Mouse (Mus musculus) liver, embryonic 15.5 days (tissue): ENCODE results near the gene Coro1c. TPM values are rescaled to one million over a fixed set of nuclear protein-coding genes. Genes with fewer than 3 reads are reported as not detected.

ENCODE experiments used
- ATAC-seq: fragments of 200-750 bp; cut with Nextera tagmentation; 2 replicates; pipeline ENCODE4 v1.8.0; 2017; ENCODE audit warnings: moderate number of reproducible peaks, mild to moderate bottlenecking, moderate library complexity; ENCODE audit not compliant: insufficient read depth
- H3K27ac ChIP-seq: fragments of 300-500 bp; sonication (generic); replicated peaks from 2 replicates; pipeline ENCODE4 v1.5.1; 2015; ENCODE audit warnings: mild to moderate bottlenecking, inconsistent platforms
- H3K27me3 ChIP-seq: fragments of 300-500 bp; sonication (generic); 2 replicates; pipeline ENCODE4 v1.6.1; 2015; ENCODE audit warnings: mild to moderate bottlenecking, inconsistent platforms
- H3K36me3 ChIP-seq: fragments of 300-500 bp; sonication (generic); replicated peaks from 2 replicates; pipeline ENCODE4 v1.6.1; 2015; ENCODE audit warnings: moderate library complexity, mild to moderate bottlenecking, inconsistent platforms
- H3K4me1 ChIP-seq: fragments of 300-500 bp; sonication (generic); replicated peaks from 2 replicates; pipeline ENCODE4 v1.6.1; 2015; ENCODE audit warnings: inconsistent platforms
- H3K4me2 ChIP-seq: fragments of 300-500 bp; sonication (generic); 2 replicates; pipeline ENCODE4 v1.6.1; 2015; ENCODE audit warnings: moderate library complexity, mild to moderate bottlenecking, inconsistent platforms
- H3K4me3 ChIP-seq: fragments of 300-500 bp; sonication (generic); replicated peaks from 2 replicates; pipeline ENCODE4 v1.5.1; 2015; ENCODE audit warnings: mild to moderate bottlenecking, inconsistent platforms
- H3K9ac ChIP-seq: fragments of 300-500 bp; sonication (generic); 2 replicates; pipeline ENCODE4 v1.6.1; 2015; ENCODE audit warnings: moderate library complexity, mild to moderate bottlenecking, inconsistent platforms
- H3K9me3 ChIP-seq: fragments of 300-500 bp; sonication (generic); replicated peaks from 2 replicates; pipeline ENCODE4 v1.6.1; 2016; ENCODE audit warnings: inconsistent platforms
- WGBS: fragments of 180-500 bp; shearing (Covaris S2); methylation state at CpG from one replicate; pipeline ENCODE4 v1.1.7; 2015; ENCODE audit warnings: mixed read lengths; ENCODE audit not compliant: insufficient replicate concordance; 5-methylcytosine and 5-hydroxymethylcytosine counted together
- polyA plus RNA-seq: library from polyadenylated mRNA; unstranded; fragments of >200 nt; fragmentation: Nextera tagmentation; extraction: Ambion mirVana; gene quantifications from 2 replicates; pipeline ENCODE4 v1.2.1, GENCODE M21; 2015

Coro1c gene
- polyA plus RNA-seq, 1 experiment from 2014 or later: 38.6 TPM

DNA sequence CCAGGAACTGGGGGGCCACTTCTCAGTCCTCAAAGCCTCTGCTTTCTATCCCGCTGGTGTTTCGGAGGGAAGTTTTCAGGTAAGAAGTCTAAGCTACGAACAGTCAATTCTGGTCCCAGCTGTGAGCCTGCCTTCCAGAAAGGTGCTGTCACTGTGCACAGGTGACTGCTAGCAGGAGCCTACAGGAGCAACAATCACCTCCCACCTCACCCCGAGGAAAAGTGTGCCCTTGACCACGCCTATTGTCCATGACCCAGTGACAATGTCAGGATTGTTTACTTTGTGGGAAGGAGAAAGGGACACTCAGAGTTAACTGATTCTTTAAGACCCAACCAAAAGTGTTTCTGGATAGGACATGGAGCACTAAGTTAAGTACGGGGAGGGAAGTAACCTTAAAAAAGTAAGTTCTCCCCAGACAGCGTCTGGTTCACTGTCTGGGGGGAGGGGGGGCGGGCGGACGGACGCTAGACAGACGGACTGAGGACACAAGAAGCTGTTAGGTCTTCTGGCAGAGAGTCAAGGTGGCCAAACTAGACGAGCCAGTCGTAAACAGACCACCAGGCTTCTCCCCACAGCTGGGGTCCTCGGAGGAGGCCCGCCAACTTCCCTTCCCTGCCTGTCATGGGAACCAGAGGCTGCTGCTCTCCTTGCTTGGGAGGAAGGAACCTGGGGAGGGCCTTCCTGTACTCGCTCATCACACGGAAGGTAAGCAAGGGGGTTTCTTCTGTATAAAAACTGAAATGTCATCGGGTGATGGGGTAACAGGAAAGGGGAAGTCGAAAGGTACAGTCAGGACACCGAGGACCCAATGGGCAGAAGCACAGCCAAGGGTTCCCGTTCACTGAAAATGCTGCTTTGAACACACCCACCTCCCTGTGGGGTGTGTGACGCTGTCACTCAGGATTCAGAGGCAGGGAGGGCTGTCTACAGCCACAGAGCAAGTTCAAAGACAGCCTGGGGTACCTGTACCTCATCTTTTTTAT, 67.0 kb downstream of the Coro1c start:
- 50% methylated on average over 23 of the region's 23 CpGs for WGBS
- no peaks in the 10 kb centered on the region for H3K27me3 ChIP-seq
- no peak overlapping the region for H3K9ac ChIP-seq
- ATAC-seq: no peak
- no peak overlapping the region for H3K4me3 ChIP-seq
- no peak overlapping the region for H3K4me2 ChIP-seq
- H3K4me1 ChIP-seq: peaks cover 40% of the 10 kb centered on the region
- H3K36me3 ChIP-seq: peaks cover 46% of the 10 kb centered on the region
- peak overlapping the region; percentile 25; the same call in 1 of the 2 replicates for H3K27ac ChIP-seq
- no peaks in the 10 kb centered on the region for H3K9me3 ChIP-seq

DNA sequence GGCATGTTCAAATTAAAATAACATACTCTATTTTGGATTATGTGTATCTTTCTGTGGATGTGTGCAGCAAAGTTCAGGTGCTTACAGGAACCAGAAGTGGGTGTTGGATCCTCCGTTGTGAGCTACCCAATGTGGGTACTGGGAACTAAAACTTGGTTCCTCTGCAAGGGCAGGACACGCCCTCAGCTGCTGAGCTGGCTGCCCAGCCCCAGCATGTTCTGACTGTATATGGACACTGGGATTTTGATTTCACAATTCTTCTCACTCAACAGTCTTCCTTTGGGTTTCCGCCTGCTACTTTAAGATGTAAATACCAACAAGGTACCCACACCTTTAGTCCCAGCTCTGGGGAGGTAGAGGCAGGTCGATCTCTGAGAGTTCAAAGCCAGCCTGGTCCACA, 68.1 kb downstream of the Coro1c start:
- ATAC-seq: no peak
- WGBS: 63% methylated on average over 4 of the region's 4 CpGs
- H3K27ac ChIP-seq: no peak overlapping the region

DNA sequence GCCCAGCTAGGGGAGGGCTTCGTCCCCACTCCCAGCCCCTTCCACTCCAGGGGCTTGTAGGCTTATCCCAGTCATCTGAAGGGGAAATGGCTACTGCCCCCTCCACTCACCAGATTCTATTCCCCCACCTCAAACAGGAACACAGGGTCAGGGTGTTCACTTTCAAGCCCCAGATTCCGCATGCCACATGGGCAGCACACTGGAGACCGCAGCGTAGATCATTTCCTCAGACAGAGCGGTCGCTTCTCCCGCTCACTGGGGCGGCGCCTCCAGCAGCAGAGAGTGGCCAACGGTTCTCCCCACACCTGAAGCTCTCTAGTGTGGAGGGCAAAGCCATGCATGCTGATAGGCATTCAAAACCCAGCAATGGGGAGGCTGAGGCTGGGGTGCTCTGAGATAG, 71.6 kb downstream of the Coro1c start:
- Histone ChIP-seq H3K4me2 (no peak overlapping the region), H3K27me3 (no peaks in the 10 kb centered on the region), H3K9ac (no peak overlapping the region), H3K36me3 (0 out of 2 replicates have a peak, but pooled peaks cover 3% of the 10 kb centered on the region), H3K9me3 (no peaks in the 10 kb centered on the region), H3K4me3 (no peak overlapping the region), H3K27ac (no peak overlapping the region; the same call in 1 of the 2 replicates), H3K4me1 (peaks cover 12% of the 10 kb centered on the region)
- WGBS: 42% methylated on average over 10 of the region's 10 CpGs
- ATAC-seq: no peak

More for the DNA sequence above, 68.1 kb downstream of the Coro1c start:
- Histone ChIP-seq H3K4me1 (peaks cover 29% of the 10 kb centered on the region), H3K4me2 (no peak overlapping the region), H3K36me3 (peaks cover 35% of the 10 kb centered on the region), H3K9me3 (no peaks in the 10 kb centered on the region), H3K9ac (no peak overlapping the region), H3K4me3 (no peak overlapping the region), H3K27me3 (no peaks in the 10 kb centered on the region)

DNA sequence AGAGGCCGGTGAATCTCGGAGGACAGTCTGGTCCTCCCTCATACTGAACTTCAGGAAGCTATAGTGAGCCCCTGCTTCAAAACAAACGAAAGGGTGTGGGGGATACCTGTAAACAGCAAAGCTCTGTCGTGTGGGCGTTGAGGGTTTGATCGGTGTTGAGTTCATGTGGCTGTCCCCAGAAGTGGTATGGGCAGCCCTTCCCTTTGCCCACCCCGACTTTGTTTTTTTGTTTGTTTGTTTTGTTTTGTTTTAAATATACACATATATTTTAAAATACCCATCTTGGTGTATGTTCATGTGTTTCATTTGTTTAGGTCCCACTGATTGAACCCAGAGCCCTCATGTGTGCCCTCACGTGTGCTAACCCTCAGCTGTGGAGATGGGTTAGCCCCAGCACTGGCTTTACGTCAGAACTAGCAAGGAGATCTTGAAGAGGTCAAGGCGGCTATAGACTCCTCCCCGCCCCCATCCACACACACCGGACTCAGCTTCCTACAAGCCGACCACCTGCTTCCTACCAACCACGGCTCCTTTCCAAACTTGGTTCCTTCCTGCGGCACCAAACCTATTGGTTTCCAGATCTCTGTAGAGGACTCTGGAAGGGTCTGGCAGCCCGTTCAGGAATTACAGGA, 75.1 kb downstream of the Coro1c start:
- Histone ChIP-seq H3K36me3 (no peaks in the 10 kb centered on the region), H3K4me3 (no peak overlapping the region), H3K27ac (no peak overlapping the region), H3K4me2 (no peak overlapping the region), H3K4me1 (peaks cover 23% of the 10 kb centered on the region), H3K9ac (no peak overlapping the region), H3K27me3 (no peaks in the 10 kb centered on the region), H3K9me3 (no peaks in the 10 kb centered on the region)
- 40% methylated on average over 16 of the region's 16 CpGs for WGBS
- no peak for ATAC-seq

DNA sequence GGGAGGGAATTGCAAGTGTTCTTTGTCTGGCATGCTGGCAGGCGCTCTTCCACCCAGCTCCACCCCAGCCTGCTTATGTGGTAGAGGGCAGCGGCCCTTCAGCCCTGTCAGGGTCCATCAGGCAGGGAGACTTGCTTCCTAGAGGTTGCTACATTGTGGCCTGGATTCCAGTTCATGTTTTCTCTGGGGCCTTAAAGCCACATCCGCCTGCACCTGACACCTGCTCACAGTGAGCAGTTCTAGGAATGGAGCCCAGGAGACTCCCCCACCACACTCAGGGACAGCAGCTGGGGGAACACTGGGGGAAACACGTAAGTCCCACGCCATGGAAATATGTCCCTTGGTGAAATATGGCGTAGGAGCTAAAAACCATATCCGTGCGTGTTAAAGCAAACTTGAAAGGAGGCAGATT, 76.1 kb downstream of the Coro1c start, which contains the start of gene Selplg:
Gene Selplg, minus strand, starts transcription at position 155 of the 412 bp plus-strand sequence.
- H3K4me2 ChIP-seq: no peak within 1 kb of the TSS
- no peak within 1 kb of the TSS for H3K4me3 ChIP-seq
- ATAC-seq: no peak
- H3K27ac ChIP-seq: no peak within 1 kb of the TSS
- no peaks in the 10 kb centered on the region for H3K36me3 ChIP-seq
- H3K4me1 ChIP-seq: peaks cover 27% of the 10 kb centered on the region
- no peak within 1 kb of the TSS for H3K9ac ChIP-seq
- no peaks in the 10 kb centered on the region for H3K9me3 ChIP-seq
- 54% methylated on average over 8 of the region's 8 CpGs for WGBS
- no peaks in the 10 kb centered on the region for H3K27me3 ChIP-seq

DNA sequence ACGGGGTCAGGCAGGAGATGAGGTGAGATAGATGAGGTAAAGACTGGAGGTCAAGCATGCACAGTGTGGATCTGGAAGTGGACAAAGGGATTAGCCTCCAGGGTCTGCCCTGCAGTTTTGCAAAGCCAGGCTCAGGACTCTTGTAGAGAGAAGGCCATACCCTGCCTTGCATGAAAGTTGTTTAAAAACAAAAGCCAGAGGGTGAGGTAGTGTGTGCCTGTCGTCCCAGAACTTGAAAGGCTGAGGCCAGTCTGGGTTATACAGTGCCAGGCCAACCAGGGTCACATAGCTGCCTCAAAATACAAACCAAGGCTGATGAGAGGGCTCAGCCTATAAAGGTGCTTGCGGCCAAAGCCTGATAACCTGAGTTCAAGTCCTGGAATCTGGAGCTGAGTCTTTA, 76.8 kb downstream of the Coro1c start:
- Histone ChIP-seq H3K9me3 (no peaks in the 10 kb centered on the region), H3K27me3 (no peaks in the 10 kb centered on the region), H3K4me2 (no peak overlapping the region), H3K36me3 (no peaks in the 10 kb centered on the region), H3K4me3 (no peak overlapping the region), H3K4me1 (peaks cover 27% of the 10 kb centered on the region), H3K9ac (no peak overlapping the region), H3K27ac (no peak overlapping the region)
- 54% methylated on average over 3 of the region's 3 CpGs for WGBS
- ATAC-seq: no peak

DNA sequence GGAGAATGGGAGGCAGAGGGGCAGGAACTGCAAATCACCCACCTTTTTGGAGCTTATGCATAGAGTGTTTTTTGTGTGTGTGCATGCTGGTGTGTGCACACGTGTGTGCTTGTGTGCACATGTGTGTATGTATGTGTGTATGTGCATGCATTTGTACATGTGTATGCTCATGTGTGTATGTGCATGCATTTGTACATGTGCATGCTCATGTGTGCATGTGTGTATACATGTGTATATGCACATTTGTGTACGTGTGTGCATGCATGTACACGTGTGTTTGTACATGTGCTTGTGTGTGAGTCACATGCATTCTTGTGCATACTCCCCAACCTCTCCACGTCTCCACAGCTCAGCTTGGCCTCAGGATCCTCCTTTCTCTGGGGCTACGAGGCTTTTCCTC, 77.8 kb downstream of the Coro1c start:
- Histone ChIP-seq H3K9ac (no peak overlapping the region), H3K4me1 (peaks cover 27% of the 10 kb centered on the region), H3K36me3 (no peaks in the 10 kb centered on the region), H3K27me3 (no peaks in the 10 kb centered on the region), H3K9me3 (no peaks in the 10 kb centered on the region), H3K4me2 (no peak overlapping the region), H3K4me3 (no peak overlapping the region), H3K27ac (no peak overlapping the region; the same call in 1 of the 2 replicates)
- WGBS: 59% methylated on average over 5 of the region's 5 CpGs
- no peak for ATAC-seq

DNA sequence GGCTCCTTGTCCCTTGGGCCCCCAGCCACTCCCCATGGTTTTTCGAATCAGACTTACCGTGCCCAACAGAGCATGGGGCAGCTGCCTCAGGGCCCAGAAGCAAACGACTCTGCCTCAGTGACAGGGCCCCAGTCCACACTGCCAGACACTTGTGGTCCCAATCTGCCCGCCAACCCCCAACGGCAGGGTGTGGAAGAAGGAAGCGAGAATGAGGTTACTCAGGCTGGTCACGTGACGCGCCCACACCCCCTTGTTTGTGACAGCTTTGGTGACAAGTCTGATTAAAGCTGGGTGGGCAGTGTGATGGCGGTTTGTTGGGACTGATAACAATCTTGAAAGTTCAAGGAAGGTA, 78.3 kb downstream of the Coro1c start:
- peak overlapping the region; percentile 43 for H3K4me3 ChIP-seq
- peak overlapping the region; percentile 59 for H3K4me2 ChIP-seq
- H3K4me1 ChIP-seq: peaks cover 32% of the 10 kb centered on the region
- H3K36me3 ChIP-seq: no peaks in the 10 kb centered on the region
- peak overlapping the region; percentile 66 for H3K27ac ChIP-seq
- H3K27me3 ChIP-seq: no peaks in the 10 kb centered on the region
- no peaks in the 10 kb centered on the region for H3K9me3 ChIP-seq
- WGBS: 7% methylated on average over 10 of the region's 10 CpGs
- no peak overlapping the region for H3K9ac ChIP-seq
- peak; percentile 50 for ATAC-seq

DNA sequence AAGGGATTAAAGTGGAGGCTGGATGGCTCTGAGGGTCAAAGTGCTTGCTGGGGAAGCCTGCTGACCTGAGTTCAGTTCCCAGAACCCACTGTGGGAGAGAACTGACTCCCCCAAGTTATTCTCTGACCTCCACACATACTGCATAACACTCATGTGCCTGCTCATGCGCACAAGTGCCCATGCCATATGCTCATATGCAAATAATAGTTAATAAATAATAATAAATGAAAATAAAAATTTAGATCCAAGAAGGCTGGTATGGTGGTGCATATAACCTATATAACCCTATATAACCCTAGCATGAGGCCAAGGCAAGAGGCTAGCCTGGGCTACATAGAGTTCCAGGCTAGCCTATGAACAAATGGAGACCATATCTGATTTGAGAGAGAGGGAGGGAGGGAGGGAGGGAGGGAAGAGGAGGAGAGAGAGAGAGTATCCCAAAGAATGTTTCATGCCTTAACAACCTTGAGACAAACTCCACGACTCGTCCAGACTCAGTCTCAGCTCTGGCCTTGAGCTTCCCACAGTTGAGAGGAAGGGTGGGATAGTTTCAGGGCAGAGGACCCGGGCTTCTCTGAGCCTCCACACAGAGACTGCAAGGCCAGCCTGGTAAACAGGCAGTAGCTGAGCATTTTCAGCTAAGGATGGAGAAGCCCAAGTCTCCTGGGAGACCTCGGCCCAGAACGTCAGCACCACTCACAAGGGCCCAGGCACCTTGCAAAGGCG, 78.8 kb downstream of the Coro1c start:
- peak overlapping the region; percentile 66 for H3K27ac ChIP-seq
- H3K4me1 ChIP-seq: peaks cover 36% of the 10 kb centered on the region
- peak overlapping the region; percentile 43 for H3K4me3 ChIP-seq
- H3K27me3 ChIP-seq: no peaks in the 10 kb centered on the region
- WGBS: 24% methylated on average over 7 of the region's 7 CpGs
- H3K9ac ChIP-seq: no peak overlapping the region
- no peaks in the 10 kb centered on the region for H3K9me3 ChIP-seq
- peak overlapping the region; percentile 59 for H3K4me2 ChIP-seq
- no peaks in the 10 kb centered on the region for H3K36me3 ChIP-seq
- peak; percentile 2; the same call in 1 of the 2 replicates for ATAC-seq

DNA sequence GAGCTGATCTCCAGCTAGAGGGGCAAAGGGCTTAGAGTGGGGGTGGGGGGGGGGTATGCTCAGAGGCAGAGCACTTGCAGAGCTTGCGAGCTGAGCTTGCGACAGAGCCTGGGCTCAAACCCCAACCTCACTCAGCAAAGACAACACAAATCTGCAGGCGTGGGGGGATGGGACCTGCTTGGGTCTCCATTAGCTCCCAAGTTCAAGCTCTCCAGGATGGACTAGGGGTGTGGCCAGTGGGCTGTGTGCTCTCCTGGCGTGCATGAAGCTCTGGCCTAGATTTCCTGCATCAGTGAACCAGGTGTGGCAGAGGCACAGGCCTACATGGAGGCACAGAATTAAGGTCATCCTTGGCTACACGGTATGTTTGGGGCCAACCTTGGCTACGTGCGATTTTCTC, 80.1 kb downstream of the Coro1c start:
- Histone ChIP-seq H3K4me1 (peaks cover 33% of the 10 kb centered on the region), H3K9ac (no peak overlapping the region), H3K36me3 (no peaks in the 10 kb centered on the region), H3K4me3 (peak overlapping the region; percentile 2), H3K4me2 (peak overlapping the region; percentile 16), H3K9me3 (no peaks in the 10 kb centered on the region), H3K27ac (peak overlapping the region; percentile 1; the same call in 1 of the 2 replicates), H3K27me3 (no peaks in the 10 kb centered on the region)
- no peak for ATAC-seq
- WGBS: 57% methylated on average over 7 of the region's 7 CpGs
